Mouse (Mus musculus): ENCODE results near the gene Utp20. TPM values are rescaled to one million over a fixed set of nuclear protein-coding genes. Genes with fewer than 3 reads are reported as not detected.
A peak's percentile ranks its signal among the peaks of the same experiment; 100 is the strongest.

Gene Utp20
- total RNA-seq, 2 experiments from 2014 or later, result 18.9 to 20.0 TPM

DNA sequence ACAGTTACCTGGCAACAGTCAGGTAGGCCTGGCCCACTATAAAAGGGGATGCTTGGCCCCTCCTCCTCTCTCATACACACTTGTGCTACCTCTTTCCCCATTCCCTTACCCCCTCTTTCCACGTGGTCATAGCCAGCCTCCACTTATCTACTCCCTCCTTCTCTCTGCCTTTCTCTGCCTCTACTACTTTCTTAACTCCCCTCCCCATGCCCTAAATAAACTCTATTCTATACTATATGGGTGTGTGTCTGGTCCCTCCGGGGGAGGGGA, 108.9 kb downstream of the Utp20 start:
- no peak for DNase-seq (ENCODE audit: low spot score in 2 of 2)

DNA sequence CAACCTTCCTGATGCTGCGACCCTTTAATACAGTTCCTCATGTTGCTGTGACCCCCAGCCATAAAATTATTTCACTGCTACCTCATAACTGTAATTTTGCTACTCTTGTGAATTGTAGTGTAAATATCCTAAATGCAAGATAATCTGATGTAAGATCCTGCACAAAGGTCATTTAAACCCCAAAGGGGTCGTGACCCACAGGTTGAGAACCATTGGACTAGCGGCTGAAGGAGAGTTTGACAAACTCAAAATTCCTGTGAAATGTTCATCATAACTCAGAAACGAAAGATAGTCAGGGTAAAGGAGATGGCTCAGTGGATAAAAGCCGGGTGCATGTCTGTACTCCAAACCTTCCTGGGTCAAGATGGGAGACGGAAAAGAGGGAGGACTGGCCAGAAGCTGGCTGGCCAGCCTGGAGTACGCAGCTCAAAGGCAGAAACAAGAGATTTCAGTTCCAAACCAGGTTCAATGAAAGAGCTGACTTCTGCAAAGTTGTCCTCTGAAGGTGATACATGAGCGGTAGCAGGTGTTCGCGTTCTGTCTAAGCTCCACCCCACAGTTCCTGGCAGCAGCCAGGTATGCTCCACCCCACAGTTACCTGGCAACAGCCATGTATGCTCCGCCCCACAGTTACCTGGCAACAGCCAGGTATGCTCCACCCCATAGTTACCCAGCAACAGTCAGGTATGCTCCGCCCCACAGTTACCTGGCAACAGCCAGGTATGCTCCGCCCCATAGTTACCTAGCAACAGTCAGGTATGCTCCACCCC, 109.4 kb downstream of the Utp20 start:
- no peak for DNase-seq (ENCODE audit: low spot score in 2 of 2)

DNA sequence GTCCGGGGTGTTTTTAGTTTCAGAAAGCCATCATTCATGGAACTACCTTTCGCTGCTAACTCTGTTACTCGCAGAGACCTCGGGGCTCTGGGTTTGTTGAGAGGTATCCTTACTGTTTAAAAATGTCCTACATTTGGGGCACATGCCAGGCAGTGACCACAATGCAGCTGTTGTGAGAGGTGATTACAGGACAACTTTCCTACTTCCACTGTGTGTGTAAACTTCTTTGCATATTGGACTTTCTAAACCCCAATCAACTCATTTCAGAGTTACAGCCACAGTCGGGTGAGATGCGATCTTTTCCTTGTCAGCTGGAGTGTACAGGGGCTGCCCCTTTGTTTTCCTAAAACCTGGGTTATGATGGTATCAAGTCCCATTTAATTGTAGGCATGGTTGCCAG, 111.0 kb downstream of the Utp20 start:
- DNase-seq (ENCODE audit: low spot score in 2 of 2), result no peak

DNA sequence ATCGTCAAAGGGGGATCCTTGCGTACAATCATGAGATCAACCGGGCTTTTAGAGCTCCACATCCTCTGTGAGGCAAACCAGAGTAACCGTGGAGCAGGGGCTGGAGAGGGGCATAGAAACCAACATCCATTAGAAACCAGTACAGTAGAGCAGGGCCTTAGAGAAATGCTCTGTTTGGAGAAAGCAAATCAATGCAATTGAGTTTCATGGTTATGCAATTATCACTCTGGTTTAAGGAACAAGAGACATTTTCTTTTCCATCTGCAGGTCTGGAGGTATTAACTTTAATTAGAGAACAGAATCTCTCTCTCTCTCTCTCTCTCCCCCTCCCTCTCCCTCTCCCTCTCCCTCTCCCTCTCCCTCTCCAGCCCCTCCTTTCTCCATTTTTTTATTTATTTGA, 111.9 kb downstream of the Utp20 start:
- DNase-seq (ENCODE audit: low spot score in 2 of 2), result no peak

DNA sequence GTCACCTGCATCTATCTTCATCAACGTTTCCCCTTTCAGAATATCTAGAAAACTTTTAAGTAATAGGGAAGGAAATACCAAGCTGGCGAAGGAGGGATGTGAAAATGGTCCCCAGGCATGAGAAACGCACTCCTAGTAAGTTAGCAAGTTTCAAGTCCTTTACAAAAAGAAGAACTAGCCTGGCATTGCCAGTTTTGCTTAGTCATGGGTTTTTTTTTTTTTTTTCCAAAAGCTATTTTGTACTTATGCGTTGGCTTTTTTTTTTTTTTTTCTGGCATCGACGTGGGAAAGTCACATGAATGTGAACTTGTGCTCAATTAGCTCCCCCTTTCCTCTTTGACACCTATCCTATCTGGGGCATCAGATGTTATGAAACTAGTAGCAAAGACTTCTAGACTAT, 114.2 kb downstream of the Utp20 start:
- no peak for DNase-seq (ENCODE audit: low spot score in 2 of 2)

DNA sequence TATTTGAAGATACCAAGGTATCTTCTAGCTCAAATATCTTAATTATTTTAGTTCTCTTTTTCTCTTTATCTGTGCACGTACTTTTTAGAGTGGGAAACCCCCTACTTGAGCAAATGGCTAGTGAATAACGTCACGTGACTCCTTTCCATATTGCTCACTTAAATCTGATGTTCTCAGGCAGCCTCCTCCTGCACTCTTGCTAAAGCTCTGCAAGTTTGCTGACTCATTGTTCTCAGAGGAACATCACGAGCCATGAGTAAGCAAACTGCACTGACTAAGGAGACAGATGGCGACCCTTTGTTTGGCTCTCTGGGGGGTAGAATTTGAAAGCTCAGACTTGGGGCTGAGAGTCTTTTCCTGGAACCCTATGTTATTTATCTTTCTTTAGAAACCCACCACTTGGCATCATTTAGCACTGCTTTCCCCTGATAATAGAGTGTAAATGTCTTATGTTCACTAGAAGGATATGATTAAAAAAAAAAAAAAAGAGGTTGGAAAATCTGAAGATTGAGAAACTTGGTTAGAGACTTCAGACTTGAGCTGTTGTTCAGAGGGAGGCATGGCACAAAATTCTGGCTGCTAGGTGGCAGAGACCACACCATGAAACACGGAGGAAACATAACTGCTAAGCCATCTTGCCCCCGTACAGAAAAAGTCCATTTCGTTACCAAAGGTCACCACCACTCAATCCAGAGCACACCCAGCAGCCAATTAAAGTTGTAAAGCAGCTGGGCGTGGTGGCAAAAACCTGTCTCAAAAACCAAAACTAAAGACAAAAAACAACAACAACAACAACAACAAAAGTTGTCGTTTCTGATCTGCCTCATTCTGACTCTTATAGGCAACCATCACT, 117.7 kb downstream of the Utp20 start:
- peak; percentile 51 to 75 for DNase-seq (ENCODE audit: low spot score in 2 of 2)

DNA sequence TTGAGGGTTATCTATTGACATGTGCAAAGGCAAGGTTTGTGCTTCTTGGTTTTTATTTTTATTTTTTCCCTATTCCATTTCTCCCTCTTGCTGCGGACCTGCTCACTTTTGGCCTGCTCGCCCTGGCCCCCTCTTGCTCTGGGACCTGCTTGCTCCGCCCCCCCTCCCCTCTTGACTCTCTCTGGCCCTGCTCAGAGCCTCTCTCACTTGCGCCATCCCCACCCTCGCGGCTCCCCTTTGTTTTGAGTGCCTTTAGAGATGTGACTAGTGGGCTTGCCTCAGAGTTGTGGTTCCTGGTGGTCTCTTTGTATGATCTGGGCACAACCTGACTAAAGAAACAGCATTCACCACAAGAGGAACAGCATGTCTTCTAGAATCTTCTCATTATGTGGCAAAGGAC, 125.7 kb downstream of the Utp20 start:
- no peak for DNase-seq (ENCODE audit: low spot score in 2 of 2)

Other genes with a start within 250 kb of the Utp20 start
- gene Mybpc1, start 221.7 kb downstream of the Utp20 start, total RNA-seq (2021), result 1 to 10 TPM; 2.0 to 2.8 TPM
- gene Spic, start 141.8 kb downstream of the Utp20 start, total RNA-seq (2021), result not detected
- 100 to 1,000 TPM; 136 to 138 TPM for gene Arl1, start 95.9 kb downstream of the Utp20 start, total RNA-seq (2021)
- under 1 TPM in 1 of 2 experiments, not detected in 1; 0.05 TPM for gene Slc5a8, start 59.2 kb upstream of the Utp20 start, total RNA-seq (2021)